Mouse (Mus musculus) small intestine, adult 2 months (tissue): ENCODE measurements around the gene Snx32. TPM values are rescaled to one million over a fixed set of nuclear protein-coding genes. Genes with fewer than 3 reads are reported as not detected.

Experiments used
- H3K27ac ChIP-seq: fragments of 200-500 bp; 2 replicates; pipeline ENCODE4 v1.5.1; 2012; ENCODE audit warnings: low read depth, low read length, control low read depth, inconsistent platforms; ENCODE audit not compliant: insufficient read depth
- H3K27me3 ChIP-seq: fragments of 200-500 bp; 2 replicates; pipeline ENCODE4 v1.6.1; 2012; ENCODE audit warnings: mild to moderate bottlenecking, moderate library complexity, low read length, inconsistent platforms; ENCODE audit not compliant: control insufficient read depth, insufficient read depth
- H3K36me3 ChIP-seq: fragments of 200-500 bp; 2 replicates; pipeline ENCODE4 v1.6.1; 2012; ENCODE audit warnings: mild to moderate bottlenecking, low read length, control low read depth, inconsistent platforms; ENCODE audit not compliant: control insufficient read depth, insufficient read depth
- H3K4me1 ChIP-seq: fragments of 200-500 bp; 2 replicates; pipeline ENCODE4 v1.6.1; 2012; ENCODE audit warnings: low read length, inconsistent platforms, mixed read lengths; ENCODE audit not compliant: control insufficient read depth, insufficient read depth, insufficient read length
- H3K4me3 ChIP-seq: fragments of 200-500 bp; 2 replicates; pipeline ENCODE4 v1.5.1; 2012; ENCODE audit warnings: low read depth, mild to moderate bottlenecking, control low read depth, inconsistent platforms, low read length, moderate library complexity
- CTCF ChIP-seq: fragments of 200-500 bp; IDR thresholded peaks from 2 replicates; pipeline ENCODE4 v1.5.1; 2012; ENCODE audit warnings: low read depth, mild to moderate bottlenecking, control low read depth, inconsistent platforms, low read length, moderate library complexity, mixed read lengths; ENCODE audit not compliant: insufficient replicate concordance, insufficient read length; ENCODE audit errors: extremely low read depth
- POLR2A ChIP-seq: fragments of 200-500 bp; IDR thresholded peaks from 2 replicates; pipeline ENCODE4 v1.6.1; 2012; ENCODE audit warnings: low read depth, mild to moderate bottlenecking, control low read depth, inconsistent platforms, low read length, moderate library complexity
- WGBS: fragments of 180-500 bp; shearing (Covaris S2); methylation state at CpG from one replicate; pipeline ENCODE4 v1.1.7; 2018; 5-methylcytosine and 5-hydroxymethylcytosine counted together
- polyA plus RNA-seq: library from polyadenylated mRNA; depleted of rRNA; stranded (reverse); fragments of >200 nt; gene quantifications from 2 replicates; pipeline ENCODE4 v1.2.3, GENCODE M21; 2012

The Snx32 gene
- polyA plus RNA-seq, 1 experiment, result 3.2 TPM

- H3K4me3 ChIP-seq, result no peak overlapping the region
- no peaks in the 10 kb centered on the region for H3K27me3 ChIP-seq
- H3K27ac ChIP-seq, result no peak overlapping the region
- 54% methylated on average over 19 of the region's 19 CpGs for WGBS
- no peak for TF ChIP-seq POLR2A
- no peak for TF ChIP-seq CTCF
- peaks cover 7% of the 10 kb centered on the region; the same call in 1 of the 2 replicates for H3K4me1 ChIP-seq
- peaks cover 7% of the 10 kb centered on the region; the same call in 1 of the 2 replicates for H3K36me3 ChIP-seq
These were observed 26.7 kb downstream of the Snx32 start for GRCm38 (mm10) chr19:5483386-5484359.

DNA sequence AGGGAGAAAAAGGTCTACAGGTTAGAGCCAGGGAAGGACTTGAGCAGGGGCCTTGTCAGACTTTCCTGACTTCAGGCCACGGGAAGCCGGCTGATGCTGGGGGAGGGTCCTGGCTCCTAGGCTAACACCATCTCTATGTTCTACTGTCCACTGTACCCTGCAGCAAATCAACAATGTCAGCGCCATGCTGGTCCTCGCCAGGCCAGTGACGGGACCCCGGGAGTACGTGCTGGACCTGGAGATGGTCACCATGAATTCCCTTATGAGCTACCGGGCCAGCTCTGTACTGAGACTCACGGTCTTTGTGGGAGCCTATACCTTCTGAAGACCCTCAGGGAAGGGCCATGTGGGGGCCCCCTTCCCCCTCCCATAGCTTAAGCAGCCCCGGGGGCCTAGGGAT, 28.9 kb downstream of the Snx32 start:
- 92% methylated on average over 10 of the region's 10 CpGs for WGBS
- TF ChIP-seq POLR2A (no peak), CTCF (no peak)
- Histone ChIP-seq H3K4me3 (no peak overlapping the region), H3K27me3 (no peaks in the 10 kb centered on the region), H3K27ac (no peak overlapping the region), H3K4me1 (peaks cover 4% of the 10 kb centered on the region; the same call in 1 of the 2 replicates), H3K36me3 (peaks cover 7% of the 10 kb centered on the region; the same call in 1 of the 2 replicates)

GRCm38 (mm10) chr19:5480016-5480415, 30.3 kb downstream of the Snx32 start:
- no peaks in the 10 kb centered on the region for H3K27me3 ChIP-seq
- H3K4me3 ChIP-seq, result no peak overlapping the region
- no peaks in the 10 kb centered on the region; the same call in 1 of the 2 replicates for H3K4me1 ChIP-seq
- TF ChIP-seq CTCF (no peak), POLR2A (no peak)
- peaks cover 7% of the 10 kb centered on the region; the same call in 1 of the 2 replicates for H3K36me3 ChIP-seq
- 36% methylated on average over 10 of the region's 10 CpGs for WGBS
- H3K27ac ChIP-seq, result no peak overlapping the region

- H3K36me3 ChIP-seq, result 0 out of 2 replicates have a peak, but pooled peaks cover 3% of the 10 kb centered on the region
- H3K27ac ChIP-seq, result no peak overlapping the region
- peaks cover 5% of the 10 kb centered on the region; the same call in 1 of the 2 replicates for H3K4me1 ChIP-seq
- 86% methylated on average over 18 of the region's 18 CpGs for WGBS
- H3K27me3 ChIP-seq, result no peaks in the 10 kb centered on the region
- TF ChIP-seq CTCF, result no peak
- TF ChIP-seq POLR2A, result no peak
- H3K4me3 ChIP-seq, result no peak overlapping the region
These were observed 32.6 kb downstream of the Snx32 start for GRCm38 (mm10) chr19:5477668-5478300.

GRCm38 (mm10) chr19:5477004-5477667, 33.2 kb downstream of the Snx32 start:
- Histone ChIP-seq H3K27ac (no peak overlapping the region), H3K27me3 (no peaks in the 10 kb centered on the region), H3K4me3 (no peak overlapping the region), H3K36me3 (no peaks in the 10 kb centered on the region), H3K4me1 (peaks cover 5% of the 10 kb centered on the region; the same call in 1 of the 2 replicates)
- no peak for TF ChIP-seq POLR2A
- TF ChIP-seq CTCF, result no peak
- WGBS, result 91% methylated on average over 10 of the region's 10 CpGs

DNA sequence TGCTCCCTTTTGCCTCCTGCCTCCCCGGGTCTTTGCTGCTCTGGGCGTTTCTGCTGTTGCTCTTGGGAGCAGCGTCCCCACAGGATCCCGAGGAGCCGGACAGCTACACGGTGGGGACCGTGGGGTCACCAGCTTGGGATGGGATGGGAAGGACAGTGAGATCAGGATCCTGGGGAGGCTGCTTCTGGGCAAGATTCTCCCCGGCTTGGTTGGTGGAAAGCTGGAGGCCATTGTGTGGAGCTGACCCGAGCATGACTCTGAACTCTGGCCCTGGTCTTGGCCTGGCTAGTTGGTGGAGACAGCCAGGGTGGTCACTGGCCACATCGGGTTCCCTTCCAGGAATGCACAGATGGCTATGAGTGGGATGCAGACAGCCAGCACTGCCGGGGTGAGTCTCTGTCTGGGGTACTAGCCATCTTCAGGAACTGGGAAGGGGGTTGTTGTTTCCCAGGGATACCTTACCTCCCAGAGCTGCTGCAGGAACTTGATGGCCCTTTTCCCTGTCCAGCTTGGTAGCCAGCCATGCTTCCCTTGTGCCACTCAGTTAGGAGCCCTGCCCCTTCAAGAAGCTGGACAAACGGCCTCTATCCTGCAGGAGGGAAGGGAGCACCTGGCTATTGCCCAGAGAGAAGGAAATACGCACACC, 35.1 kb downstream of the Snx32 start:
- WGBS, result 57% methylated on average over 13 of the region's 13 CpGs
- no peaks in the 10 kb centered on the region for H3K27me3 ChIP-seq
- no peak overlapping the region for H3K27ac ChIP-seq

More for the DNA sequence above, 35.1 kb downstream of the Snx32 start:
- Histone ChIP-seq H3K36me3 (no peaks in the 10 kb centered on the region), H3K4me3 (peak overlapping the region; percentile 50), H3K4me1 (peaks cover 5% of the 10 kb centered on the region; the same call in 1 of the 2 replicates)
- no peak for TF ChIP-seq CTCF
